Mouse (Mus musculus): ENCODE measurements at regions not wholly inside any gene's neighbourhood (a gene's known extent, or its start where the extent isn't known, plus 50 kb on each side); places are given as distances from the start of the nearest gene placed in this dataset.
"Not testable (repeated sequence)": the region's sequence is repeated elsewhere in the genome, so short reads cannot be mapped to it uniquely, and the experiment has no call there.

GRCm38 (mm10) chr4:89621260-89621659 is 58.0 kb upstream of the Dmrta1 start:
- no peak for DNase-seq (ENCODE audit: low spot score)

DNA sequence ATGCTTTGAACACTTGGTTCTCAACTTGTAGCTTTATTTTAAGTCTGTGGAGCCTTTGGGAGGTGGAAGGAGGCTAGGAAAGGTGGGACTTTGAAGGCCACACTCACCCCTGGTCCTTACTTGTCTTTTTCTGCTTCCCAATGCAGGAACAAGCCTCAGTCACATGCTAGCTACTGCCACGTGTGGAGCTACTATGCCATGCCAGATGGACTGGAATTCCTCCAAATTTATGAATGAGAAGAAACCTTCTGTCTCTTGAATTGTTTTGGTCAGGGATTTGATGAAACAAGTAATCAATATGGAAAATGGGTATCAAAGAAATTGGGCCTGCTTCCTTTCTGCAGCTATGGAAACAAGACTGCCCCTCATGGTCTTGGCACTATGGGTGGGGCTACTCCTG is 74.5 kb upstream of the Dmrta1 start:
- no peak for DNase-seq (ENCODE audit: low spot score)

DNA sequence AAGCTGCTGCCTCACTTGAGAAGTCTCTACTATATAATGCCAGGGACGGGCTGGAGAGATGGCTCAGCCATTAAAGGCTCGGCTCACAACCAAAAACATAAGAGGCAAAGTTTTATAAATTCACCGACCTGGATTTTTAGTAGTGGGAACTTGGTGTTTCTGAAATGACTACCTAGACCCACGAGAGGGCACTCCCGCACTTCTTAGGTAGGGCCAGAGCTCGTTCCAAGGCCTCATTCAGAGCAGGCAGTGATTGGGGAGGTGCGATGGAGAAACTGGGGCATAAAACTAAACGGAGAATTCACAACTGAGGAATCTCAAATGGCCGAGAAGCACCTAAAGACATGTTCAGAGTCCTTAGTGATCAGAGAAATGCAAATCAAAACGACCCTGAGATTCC is 103.7 kb upstream of the Dmrta1 start:
- no peak for DNase-seq (ENCODE audit: low spot score)

GRCm38 (mm10) chr4:89554711-89555466 is 124.3 kb upstream of the Dmrta1 start:
- no peak for DNase-seq (ENCODE audit: low spot score)

DNA sequence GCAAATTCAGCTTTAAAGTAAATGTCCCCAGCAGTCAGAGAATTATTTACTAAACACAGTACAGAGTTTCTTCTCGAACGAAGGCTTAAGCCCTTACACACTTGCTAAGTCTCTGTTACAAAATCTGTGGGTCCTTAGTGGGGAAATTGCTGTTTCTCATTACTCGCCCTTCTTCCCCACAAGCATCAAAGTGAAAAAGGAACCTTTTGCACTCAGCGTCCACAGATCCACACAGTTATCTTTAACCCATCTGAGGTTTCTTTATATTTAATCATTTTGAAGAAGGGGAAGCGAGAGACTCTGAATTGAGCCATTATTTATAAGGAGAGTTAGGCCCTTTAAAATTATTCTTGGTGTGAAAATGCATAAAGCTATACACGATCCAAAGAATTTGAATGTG is 126.7 kb upstream of the Dmrta1 start:
- DNase-seq (ENCODE audit: low spot score) = no peak

DNA sequence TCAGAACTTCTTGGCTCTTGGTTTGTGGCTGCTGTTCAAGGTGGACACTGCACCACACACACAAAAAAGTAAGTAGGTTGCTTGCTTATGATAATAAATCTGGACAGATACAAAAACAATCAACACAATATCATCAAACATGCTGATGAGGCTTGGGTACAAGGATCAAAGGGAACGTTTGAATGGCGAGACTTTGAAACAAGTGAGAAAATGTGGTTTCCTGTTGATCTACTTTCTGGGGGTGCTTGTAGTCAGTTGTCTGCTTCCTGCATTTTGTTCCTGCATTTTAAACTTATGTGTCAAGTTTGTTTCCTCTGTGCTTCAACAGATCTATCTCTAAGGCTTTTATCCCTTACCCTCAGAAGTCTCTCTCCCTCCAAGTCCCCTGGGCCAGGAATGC is 128.7 kb upstream of the Dmrta1 start:
- no peak for DNase-seq (ENCODE audit: low spot score)

GRCm38 (mm10) chr4:89532462-89532861 is 146.8 kb upstream of the Dmrta1 start:
- peak; percentile 24 for DNase-seq (ENCODE audit: low spot score)

GRCm38 (mm10) chr4:89530050-89530911 is 149.0 kb upstream of the Dmrta1 start:
- DNase-seq (ENCODE audit: low spot score) = no peak

DNA sequence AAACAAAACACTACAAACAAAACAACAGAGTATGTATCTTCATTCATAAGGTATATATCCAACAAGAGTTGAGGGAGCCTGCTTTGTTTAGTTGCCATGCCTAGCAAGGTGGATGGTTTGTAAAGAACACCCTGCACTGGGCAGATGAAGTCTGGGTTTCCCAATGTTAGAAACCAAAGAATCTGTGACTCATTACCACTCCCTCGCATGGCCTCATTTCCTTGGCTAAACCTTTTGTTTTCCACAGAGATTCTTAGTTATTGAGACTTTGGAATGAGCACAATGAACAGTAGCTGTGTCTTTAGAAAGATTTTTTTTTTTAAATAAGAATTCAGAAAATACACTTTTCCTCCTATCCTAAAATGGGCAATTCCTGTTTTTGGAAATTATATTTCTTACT is 151.3 kb upstream of the Dmrta1 start:
- DNase-seq (ENCODE audit: low spot score) = no peak

DNA sequence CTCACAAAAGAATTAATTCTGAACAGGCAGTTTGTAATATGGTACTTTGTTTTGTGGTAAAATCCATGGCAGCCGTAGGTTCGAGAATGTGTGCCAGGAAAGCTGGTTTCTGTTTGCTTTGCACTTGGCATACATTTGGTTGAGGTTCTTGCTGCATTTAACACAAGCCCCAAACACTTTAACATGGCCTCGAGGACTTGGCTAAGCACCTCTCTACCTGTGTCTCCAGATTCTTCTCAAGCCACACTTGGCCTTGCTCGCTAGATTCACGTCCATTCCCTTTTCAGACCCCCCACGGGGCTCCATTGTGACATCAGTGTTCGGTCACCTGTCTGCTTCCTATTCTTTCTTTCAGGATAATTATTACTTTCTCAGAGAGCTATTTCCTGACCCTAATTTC is 151.9 kb upstream of the Dmrta1 start:
- peak; percentile 33 for DNase-seq (ENCODE audit: low spot score)

GRCm38 (mm10) chr4:89525525-89525924 is 153.7 kb upstream of the Dmrta1 start:
- DNase-seq (ENCODE audit: low spot score) = not testable (repeated sequence)

DNA sequence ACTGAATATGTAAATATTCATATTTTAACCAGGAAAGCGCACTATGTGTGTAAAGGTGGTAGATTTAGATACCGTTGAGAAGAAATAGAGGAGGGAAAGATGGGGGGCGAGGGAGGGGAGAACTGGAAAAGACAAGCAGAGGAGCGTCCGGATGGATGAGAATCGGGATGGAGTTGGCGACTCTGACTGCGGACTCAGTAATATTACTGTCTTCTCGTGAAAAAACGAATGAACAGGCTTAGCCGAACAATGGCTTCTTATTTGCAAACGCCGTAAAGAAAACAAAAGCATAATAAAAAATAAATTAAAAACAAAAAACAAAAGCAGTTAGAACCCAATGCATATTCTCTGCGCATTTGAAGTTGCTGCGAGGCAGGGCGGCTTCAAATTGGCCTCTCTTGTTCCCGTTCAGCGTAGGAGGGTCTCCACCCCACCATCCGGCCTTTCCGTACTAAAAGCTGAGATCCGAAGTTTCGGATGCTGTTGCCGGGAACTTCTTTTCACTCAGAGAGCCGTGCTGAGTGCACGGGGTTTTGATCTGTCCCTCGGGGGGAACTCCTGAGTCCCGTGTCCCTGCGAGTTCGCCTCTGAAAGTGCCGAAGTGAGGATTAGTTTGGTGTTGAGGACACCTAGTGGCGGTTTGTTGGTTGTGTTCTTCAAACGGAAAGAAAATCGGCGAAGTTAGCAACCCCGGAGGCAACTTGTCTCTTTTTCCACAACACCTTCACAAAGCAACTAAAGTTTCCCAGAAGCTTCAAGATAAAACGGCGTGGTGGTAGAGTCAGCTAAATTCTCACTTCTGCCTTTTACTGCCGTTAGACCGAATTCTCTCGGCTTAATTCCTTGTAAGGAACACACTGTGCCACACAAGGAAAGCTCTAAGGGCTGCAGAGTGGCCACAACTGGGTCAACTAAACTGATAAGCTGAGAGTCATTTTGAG is 154.7 kb upstream of the Dmrta1 start:
- peak; percentile 62 for DNase-seq (ENCODE audit: low spot score)

- DNase-seq (ENCODE audit: low spot score) = peak; percentile 8
These were observed 155.6 kb upstream of the Dmrta1 start for GRCm38 (mm10) chr4:89523423-89524259.

- DNase-seq (ENCODE audit: low spot score) = no peak
These were observed 161.2 kb upstream of the Dmrta1 start for GRCm38 (mm10) chr4:89518027-89518426.

GRCm38 (mm10) chr4:89515823-89516411 is 163.3 kb upstream of the Dmrta1 start:
- DNase-seq (ENCODE audit: low spot score) = no peak

- no peak for DNase-seq (ENCODE audit: low spot score)
These were observed 164.3 kb upstream of the Dmrta1 start for GRCm38 (mm10) chr4:89514981-89515380.

DNA sequence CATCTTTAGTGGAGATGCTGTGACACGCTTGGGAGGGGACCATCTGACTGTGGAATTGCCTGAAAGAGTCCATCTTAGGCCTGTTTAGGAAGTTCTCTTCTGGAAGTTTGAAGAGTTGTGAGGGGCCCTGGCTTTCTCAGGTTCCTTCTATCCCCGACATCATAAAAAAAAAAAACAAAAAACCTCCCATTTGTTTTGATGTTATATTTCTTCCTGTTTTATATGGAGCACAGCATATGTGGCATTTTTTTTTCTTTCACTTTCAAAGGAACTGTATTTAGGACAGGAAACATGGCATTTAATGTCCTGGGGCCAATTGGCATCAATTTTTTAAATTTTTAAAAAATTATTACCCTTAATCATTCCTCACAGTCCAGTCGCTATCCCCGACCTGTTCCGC is 168.6 kb upstream of the Dmrta1 start:
- DNase-seq (ENCODE audit: low spot score) = no peak

- DNase-seq (ENCODE audit: low spot score) = no peak
These were observed 169.4 kb upstream of the Dmrta1 start for GRCm38 (mm10) chr4:89509655-89510391.

DNA sequence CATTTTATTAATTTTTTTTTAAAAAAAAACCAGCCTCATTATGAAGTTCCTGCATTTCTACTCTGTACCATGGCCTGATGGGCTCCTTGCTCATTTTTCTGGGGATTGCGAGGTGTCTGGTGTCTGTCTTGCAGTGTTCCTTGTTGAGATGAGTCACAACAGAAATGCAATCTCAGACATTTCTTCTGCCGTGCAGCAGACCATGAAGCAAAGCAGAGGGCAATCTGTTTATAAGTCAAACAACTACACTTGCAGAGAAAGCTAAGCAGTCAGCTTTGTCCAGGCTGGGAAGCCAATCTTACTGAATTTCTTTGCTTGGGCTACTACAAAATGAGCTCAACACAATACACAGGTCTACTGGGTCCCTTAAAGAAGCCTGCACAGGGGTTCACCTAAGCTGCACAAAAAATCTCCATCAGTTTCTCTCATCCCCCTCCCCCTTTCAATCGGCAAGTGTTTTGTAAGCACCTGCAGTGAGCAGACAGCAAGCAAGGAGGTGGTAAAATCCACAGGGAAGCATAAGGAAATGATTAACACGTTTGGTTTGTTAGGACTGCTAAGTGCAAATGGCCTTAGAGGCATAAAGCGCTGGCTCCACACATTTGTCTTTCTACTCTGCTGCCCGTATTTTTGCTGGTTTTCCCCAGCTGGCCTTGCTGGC is 171.0 kb upstream of the Dmrta1 start:
- no peak for DNase-seq (ENCODE audit: low spot score)

DNA sequence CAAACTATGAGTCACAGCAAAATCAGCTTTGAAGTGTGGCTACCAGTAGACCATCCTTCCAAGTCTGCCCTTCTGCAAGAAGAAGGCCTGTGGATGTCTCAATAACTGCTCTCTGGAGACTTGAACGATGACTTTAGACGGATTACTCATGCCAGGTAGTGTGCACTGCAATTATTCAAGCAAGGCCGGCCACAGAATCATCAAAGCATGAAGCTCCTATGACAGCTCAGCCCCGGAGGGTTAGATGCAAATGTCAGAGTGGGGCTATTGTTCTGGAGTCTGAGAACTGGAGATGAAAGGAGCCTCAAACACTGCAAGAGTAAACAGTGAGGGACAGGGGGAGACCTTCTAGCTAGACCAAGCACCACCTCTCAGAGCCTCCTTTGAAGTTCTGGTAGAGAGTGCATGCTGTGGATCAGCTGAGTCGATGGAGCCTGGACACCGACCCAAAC is 173.8 kb upstream of the Dmrta1 start:
- DNase-seq (ENCODE audit: low spot score) = no peak

Data from lung, postnatal 25 days (tissue).